Mouse (Mus musculus): Measurements from ENCODE around the gene Rsph6a.

- TF ChIP-seq POLR2A (IDR thresholded peaks at IDR 0.05; ENCODE audit: borderline replicate concordance, extremely low read depth, insufficient read depth, insufficient read length, poor library complexity, severe bottlenecking) (no peak), CTCF (IDR thresholded peaks at IDR 0.05; ENCODE audit: borderline replicate concordance, extremely low read depth, insufficient read depth, insufficient read length) (no peak)
These were observed 1.9 kb upstream of the Rsph6a start for GRCm38 (mm10) chr7:19052345-19053135.
